Mouse (Mus musculus) neural tube, embryonic 12.5 days (tissue): ENCODE results near the gene Gm11492. TPM values are rescaled to one million over a fixed set of nuclear protein-coding genes. Genes with fewer than 3 reads are reported as not detected.

Experiments
- ATAC-seq: fragments of 200-750 bp; cut with Nextera tagmentation; 2 replicates; pipeline ENCODE4 v1.8.0; 2017; ENCODE audit warnings: low read depth, mild to moderate bottlenecking, moderate TSS enrichment, moderate library complexity; ENCODE audit not compliant: low FRiP score
- H3K27ac ChIP-seq: fragments of 300-500 bp; sonication (generic); 2 replicates; pipeline ENCODE4 v1.5.1; 2016
- H3K27me3 ChIP-seq: fragments of 300-500 bp; sonication (generic); replicated peaks from 2 replicates; pipeline ENCODE4 v1.6.1; 2016; ENCODE audit warnings: mild to moderate bottlenecking
- H3K36me3 ChIP-seq: fragments of 300-500 bp; sonication (generic); 2 replicates; pipeline ENCODE4 v1.6.1; 2016; ENCODE audit warnings: mild to moderate bottlenecking
- H3K4me1 ChIP-seq: fragments of 300-500 bp; sonication (generic); 2 replicates; pipeline ENCODE4 v1.6.1; 2016
- H3K4me2 ChIP-seq: fragments of 300-500 bp; sonication (generic); replicated peaks from 2 replicates; pipeline ENCODE4 v1.6.1; 2016; ENCODE audit warnings: mild to moderate bottlenecking
- H3K4me3 ChIP-seq: fragments of 300-500 bp; sonication (generic); 2 replicates; pipeline ENCODE4 v1.5.1; 2016
- H3K9ac ChIP-seq: fragments of 300-500 bp; sonication (generic); 2 replicates; pipeline ENCODE4 v1.6.1; 2016; ENCODE audit warnings: mild to moderate bottlenecking
- H3K9me3 ChIP-seq: fragments of 300-500 bp; sonication (generic); 2 replicates; pipeline ENCODE4 v1.6.1; 2016; ENCODE audit warnings: mild to moderate bottlenecking
- WGBS: fragments of 180-500 bp; shearing (Covaris S2); methylation state at CpG from one replicate; pipeline ENCODE4 v1.1.7; 2016; 5-methylcytosine and 5-hydroxymethylcytosine counted together
- polyA plus RNA-seq: library from polyadenylated mRNA; unstranded; fragments of >200 nt; fragmentation: Nextera tagmentation; extraction: Ambion mirVana; gene quantifications from 2 replicates; pipeline ENCODE4 v1.2.1, GENCODE M21; 2016

Gene Gm11492
- polyA plus RNA-seq, 1 experiment from 2014 or later, result not detected

DNA sequence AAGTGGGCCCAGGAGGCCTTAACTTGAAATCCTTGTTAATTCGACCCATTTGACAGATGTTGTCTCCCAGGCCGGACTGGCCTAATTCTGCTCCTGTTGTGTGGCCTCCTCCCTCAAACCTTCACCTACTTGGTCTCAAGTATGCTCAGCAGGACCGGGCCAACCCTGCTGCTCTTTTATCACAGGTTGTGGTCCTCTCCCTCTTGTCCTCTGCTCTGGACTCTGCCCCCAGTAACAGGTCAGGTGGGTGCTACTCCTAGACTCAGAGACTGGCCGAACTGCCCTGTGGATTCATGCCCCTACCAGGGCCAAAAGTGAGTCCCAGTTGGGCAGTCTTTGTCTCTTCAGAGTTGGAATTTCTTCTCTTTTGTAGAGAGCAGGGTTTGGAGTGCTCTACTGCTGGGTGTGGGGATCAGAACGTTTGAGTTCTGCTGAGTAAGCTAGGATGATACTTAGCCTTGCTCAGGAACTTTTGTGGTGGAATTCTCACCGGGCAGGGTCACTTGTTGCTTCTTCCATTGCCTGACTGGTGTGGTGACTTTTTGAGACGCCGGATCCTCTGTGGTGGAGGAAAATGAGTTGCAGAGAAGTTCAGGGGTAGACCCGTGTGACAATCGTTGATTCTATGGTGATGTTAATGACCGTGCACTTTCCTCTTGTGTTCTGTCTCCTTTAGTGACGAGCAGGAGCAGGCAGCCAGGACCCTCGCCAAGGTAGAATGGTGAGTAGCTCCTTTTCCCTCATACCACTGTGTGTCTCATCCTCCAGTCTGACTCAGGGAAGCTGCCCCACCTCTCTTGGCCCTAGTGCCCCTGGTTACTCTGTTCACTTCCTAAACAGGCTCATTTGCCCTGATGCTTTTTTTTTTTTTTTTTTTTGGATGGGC, 26.5 kb downstream of the Gm11492 start:
- no peak for ATAC-seq
- Histone ChIP-seq H3K4me2 (peak overlapping the region; percentile 82), H3K27ac (peak overlapping the region; percentile 64), H3K27me3 (no peaks in the 10 kb centered on the region; the same call in 1 of the 2 replicates), H3K4me3 (peak overlapping the region; percentile 82), H3K9ac (peak overlapping the region; percentile 73), H3K9me3 (no peaks in the 10 kb centered on the region), H3K4me1 (peaks cover 62% of the 10 kb centered on the region), H3K36me3 (peaks cover 17% of the 10 kb centered on the region)
- WGBS, result 31% methylated on average over 13 of the region's 13 CpGs

DNA sequence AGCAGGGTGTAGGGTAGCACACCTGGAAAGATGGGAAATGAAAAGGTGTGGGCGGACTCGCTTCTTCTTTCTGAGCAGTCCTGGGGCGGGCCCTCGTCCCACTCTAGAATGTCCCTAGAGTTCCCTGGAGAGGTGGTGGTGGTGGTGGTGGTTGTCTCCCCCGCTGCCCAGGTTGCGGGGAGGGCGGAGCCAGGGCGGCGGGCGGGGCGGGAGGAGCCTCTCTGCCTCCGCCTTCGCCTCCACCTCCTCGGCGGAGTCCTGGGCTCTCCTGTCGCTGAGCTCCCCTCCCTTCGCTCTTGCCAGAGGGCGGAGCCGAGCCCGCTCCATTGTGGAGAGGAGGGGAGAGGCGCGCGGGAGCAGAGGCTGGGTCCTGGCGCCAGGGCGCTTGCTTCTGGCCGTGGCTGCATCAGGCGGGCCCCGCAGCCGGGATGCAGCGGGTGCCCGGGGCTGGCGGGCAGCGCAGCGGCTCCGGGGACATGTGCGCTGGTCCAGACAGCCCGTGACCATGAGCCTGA, 28.9 kb downstream of the Gm11492 start:
- Histone ChIP-seq H3K27me3 (no peaks in the 10 kb centered on the region), H3K4me1 (peaks cover 48% of the 10 kb centered on the region), H3K4me2 (peak overlapping the region; percentile 90), H3K4me3 (peak overlapping the region; percentile 69), H3K9ac (peak overlapping the region; percentile 86), H3K27ac (peak overlapping the region; percentile 38; the same call in 1 of the 2 replicates), H3K36me3 (peaks cover 41% of the 10 kb centered on the region), H3K9me3 (no peaks in the 10 kb centered on the region)
- peak; percentile 36 for ATAC-seq
- WGBS, result under 1% methylated on average over 31 of the region's 37 CpGs

DNA sequence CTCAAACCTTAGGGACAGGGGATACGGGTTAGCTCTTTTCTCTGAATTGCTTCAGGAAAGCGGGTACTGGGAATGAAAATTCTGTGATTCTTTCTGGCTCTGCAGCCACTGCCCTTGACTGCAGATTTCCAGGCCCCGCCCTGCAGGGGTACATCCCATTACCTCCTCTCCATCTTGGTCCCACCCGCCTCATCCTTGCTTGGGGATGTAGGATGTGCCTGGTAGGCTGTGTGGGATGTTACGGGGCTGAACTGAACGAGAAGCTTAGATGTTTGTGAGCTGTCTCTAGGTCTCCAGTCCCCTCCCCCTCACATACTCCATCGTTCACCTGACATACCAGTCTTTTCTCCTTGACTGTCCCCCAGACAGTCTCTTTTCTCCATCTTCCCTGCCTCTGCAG, 29.5 kb downstream of the Gm11492 start:
- Histone ChIP-seq H3K4me2 (peak overlapping the region; percentile 90), H3K27ac (peak overlapping the region; percentile 38; the same call in 1 of the 2 replicates), H3K4me3 (peak overlapping the region; percentile 69), H3K4me1 (peaks cover 42% of the 10 kb centered on the region), H3K9ac (peak overlapping the region; percentile 86), H3K36me3 (peaks cover 47% of the 10 kb centered on the region), H3K9me3 (no peaks in the 10 kb centered on the region), H3K27me3 (no peaks in the 10 kb centered on the region)
- 7% methylated on average over 7 of the region's 7 CpGs for WGBS
- no peak for ATAC-seq

DNA sequence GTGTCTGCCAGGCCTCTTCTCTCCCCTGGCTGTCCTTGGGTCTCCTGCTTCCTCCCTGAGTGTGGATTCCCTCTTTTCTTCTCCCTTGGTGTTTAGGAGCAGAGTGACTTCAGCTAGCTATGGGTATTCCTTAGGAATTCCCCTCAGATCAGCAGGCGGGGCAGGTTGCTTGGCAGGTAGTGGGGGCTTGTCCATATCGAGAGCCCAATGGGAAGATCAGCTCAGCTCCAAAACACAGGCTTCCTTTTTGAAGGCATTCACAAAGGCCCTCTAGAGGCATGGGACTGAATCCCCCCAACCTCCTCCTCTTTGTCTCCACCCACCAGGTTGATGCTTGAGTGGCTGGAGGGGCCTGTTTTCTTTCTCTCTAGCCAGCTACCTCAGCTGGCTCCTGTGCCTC, 30.0 kb downstream of the Gm11492 start:
- H3K27ac ChIP-seq, result peak overlapping the region; percentile 38; the same call in 1 of the 2 replicates
- H3K36me3 ChIP-seq, result peaks cover 52% of the 10 kb centered on the region
- H3K4me2 ChIP-seq, result peak overlapping the region; percentile 90
- no peaks in the 10 kb centered on the region for H3K9me3 ChIP-seq
- no peak for ATAC-seq
- H3K4me3 ChIP-seq, result peak overlapping the region; percentile 69
- peak overlapping the region; percentile 86 for H3K9ac ChIP-seq
- 39% methylated on average over 2 of the region's 2 CpGs for WGBS
- H3K27me3 ChIP-seq, result no peaks in the 10 kb centered on the region
- H3K4me1 ChIP-seq, result peaks cover 41% of the 10 kb centered on the region

DNA sequence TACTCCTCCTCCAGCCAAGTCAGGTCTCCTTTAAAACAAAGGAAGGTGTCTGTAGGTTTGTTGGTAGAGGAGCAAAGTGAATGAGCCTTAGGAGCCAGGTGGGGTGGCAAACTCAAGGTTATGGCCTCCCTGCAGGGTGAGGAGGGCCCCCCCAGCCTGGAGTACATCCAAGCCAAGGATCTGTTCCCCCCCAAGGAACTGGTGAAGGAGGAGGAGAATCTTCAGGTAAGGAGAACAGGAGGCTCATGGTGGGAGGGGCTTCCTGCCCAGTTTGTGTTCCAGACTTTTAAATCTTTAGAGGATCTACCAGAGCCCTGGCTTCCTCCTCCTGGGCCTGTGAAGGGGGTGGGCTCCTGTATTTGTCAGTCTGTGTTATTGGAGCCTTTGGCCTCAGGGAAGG, 30.6 kb downstream of the Gm11492 start:
- H3K36me3 ChIP-seq, result peaks cover 58% of the 10 kb centered on the region
- H3K9ac ChIP-seq, result peak overlapping the region; percentile 86
- 0 out of 2 replicates have a peak overlapping the region, but pooled peaks have one; percentile 38 for H3K27ac ChIP-seq
- peak overlapping the region; percentile 69 for H3K4me3 ChIP-seq
- no peaks in the 10 kb centered on the region for H3K9me3 ChIP-seq
- ATAC-seq, result no peak
- peak overlapping the region; percentile 90 for H3K4me2 ChIP-seq
- no peaks in the 10 kb centered on the region for H3K27me3 ChIP-seq
- H3K4me1 ChIP-seq, result peaks cover 41% of the 10 kb centered on the region

DNA sequence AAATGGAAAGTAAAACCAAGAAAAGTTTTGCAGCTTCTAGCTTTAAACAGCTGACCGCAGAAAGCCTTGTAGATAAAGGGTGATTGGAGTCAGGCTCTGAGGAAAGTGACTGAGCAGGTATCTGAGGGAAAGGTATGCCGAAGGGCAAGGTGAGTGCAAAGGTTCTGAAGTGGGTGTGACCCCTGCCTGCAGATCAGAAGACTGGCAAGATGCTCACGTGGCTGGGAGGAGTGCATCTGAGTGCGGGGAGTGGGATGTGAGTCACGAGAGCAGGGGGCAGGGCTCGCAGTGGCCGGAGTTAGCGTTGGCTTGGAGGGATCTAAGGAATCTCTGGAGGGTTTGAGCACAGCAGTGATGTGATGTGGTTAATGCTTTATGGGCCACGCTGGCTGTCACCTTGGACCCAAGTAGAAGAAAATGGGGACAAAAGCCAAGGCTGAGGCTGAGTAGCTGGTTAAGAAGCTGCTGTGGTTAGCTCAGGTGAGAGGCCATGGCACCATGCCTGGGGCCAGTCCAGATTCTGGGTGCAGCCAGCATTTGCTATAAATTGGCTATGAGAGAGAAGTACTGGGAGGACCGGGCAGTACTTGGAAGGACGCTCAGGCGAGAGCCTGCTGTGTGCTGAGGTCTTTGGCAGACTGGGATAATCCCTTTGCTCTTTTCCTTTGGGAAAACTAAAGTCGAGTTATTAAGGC, 33.1 kb downstream of the Gm11492 start:
- 91% methylated on average over 13 of the region's 13 CpGs for WGBS
- Histone ChIP-seq H3K9ac (no peak overlapping the region), H3K4me1 (peaks cover 20% of the 10 kb centered on the region), H3K4me3 (no peak overlapping the region), H3K9me3 (no peaks in the 10 kb centered on the region), H3K27ac (no peak overlapping the region), H3K4me2 (no peak overlapping the region), H3K36me3 (peaks cover 77% of the 10 kb centered on the region), H3K27me3 (no peaks in the 10 kb centered on the region)
- no peak for ATAC-seq

DNA sequence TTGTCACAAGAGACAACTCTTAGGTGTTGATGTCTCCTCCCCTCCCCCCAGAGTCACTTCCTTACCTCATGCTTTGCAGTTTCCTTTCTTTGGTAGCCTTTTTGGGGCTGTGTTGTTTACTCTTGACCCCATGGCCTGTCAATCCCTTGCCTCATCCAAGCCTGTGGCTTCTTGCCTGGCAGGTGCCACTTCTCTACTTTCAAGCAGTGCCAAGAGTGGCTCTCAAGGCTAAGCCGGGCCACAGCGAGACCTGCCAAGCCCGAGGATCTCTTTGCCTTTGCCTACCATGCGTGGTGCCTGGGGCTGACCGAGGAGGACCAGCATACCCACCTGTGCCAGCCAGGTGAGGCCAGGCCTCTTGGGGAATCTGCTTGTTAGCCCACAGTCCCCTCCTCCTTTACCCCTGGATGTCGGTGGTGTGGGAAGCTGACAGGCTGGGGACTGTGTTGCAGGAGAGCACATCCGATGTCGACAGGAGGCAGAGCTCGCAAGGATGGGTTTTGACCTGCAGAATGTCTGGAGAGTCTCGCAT, 33.9 kb downstream of the Gm11492 start:
- peaks cover 16% of the 10 kb centered on the region for H3K4me1 ChIP-seq
- H3K9me3 ChIP-seq, result no peaks in the 10 kb centered on the region
- no peak overlapping the region for H3K4me2 ChIP-seq
- peaks cover 85% of the 10 kb centered on the region for H3K36me3 ChIP-seq
- no peak overlapping the region for H3K9ac ChIP-seq
- H3K4me3 ChIP-seq, result no peak overlapping the region
- WGBS, result 95% methylated on average over 10 of the region's 10 CpGs
- H3K27me3 ChIP-seq, result no peaks in the 10 kb centered on the region
- H3K27ac ChIP-seq, result no peak overlapping the region
- ATAC-seq, result no peak

DNA sequence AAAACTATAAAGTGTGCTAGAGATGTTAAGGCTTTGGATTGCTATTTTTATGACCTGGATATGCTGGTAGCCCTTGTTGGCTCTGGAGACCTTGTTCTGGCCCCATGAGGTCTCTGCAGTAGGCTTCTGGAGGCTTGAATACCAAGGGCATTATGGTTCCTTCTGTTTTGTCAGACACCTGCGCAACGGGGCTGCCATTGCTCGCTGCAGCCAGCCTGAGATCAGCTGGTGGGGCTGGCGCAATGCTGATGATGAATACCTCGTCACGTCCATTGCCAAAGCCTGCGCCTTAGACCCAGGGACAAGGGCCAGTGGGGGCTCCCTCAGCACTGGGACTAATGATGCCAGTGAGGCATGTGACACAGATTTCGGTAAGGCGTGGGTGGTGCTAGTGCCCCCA, 35.8 kb downstream of the Gm11492 start:
- ATAC-seq, result no peak
- H3K4me3 ChIP-seq, result no peak overlapping the region
- H3K36me3 ChIP-seq, result peaks cover 96% of the 10 kb centered on the region
- H3K9ac ChIP-seq, result no peak overlapping the region
- H3K27me3 ChIP-seq, result no peaks in the 10 kb centered on the region
- peaks cover under 1% of the 10 kb centered on the region for H3K4me1 ChIP-seq
- no peaks in the 10 kb centered on the region for H3K9me3 ChIP-seq
- WGBS, result 94% methylated on average over 9 of the region's 9 CpGs
- no peak overlapping the region for H3K4me2 ChIP-seq
- no peak overlapping the region for H3K27ac ChIP-seq

DNA sequence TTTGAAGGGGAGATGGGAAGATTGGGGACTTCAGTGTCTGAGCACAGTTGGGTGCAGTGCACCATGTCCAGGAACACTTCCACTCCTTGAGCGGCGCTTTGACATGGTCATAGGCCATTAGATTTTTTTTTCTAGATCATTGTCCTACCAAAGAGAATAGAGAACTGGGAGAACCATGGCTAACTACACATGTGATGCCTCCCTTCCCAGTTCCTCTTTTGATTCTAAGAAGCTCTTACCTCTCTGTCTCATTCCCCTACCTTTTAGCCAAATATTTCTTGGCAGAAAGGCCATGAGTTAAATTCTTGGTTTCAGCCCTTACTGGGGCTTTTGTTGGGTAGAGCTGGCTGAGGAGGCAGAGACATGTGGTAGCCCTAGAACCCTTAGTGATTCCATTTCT, 37.1 kb downstream of the Gm11492 start:
- no peak overlapping the region for H3K4me2 ChIP-seq
- WGBS, result 100% methylated on average over 2 of the region's 2 CpGs
- H3K9me3 ChIP-seq, result no peaks in the 10 kb centered on the region
- no peaks in the 10 kb centered on the region for H3K4me1 ChIP-seq
- H3K27ac ChIP-seq, result no peak overlapping the region
- no peak overlapping the region for H3K9ac ChIP-seq
- no peak overlapping the region for H3K4me3 ChIP-seq
- ATAC-seq, result no peak
- H3K36me3 ChIP-seq, result peaks cover 95% of the 10 kb centered on the region
- H3K27me3 ChIP-seq, result no peaks in the 10 kb centered on the region

DNA sequence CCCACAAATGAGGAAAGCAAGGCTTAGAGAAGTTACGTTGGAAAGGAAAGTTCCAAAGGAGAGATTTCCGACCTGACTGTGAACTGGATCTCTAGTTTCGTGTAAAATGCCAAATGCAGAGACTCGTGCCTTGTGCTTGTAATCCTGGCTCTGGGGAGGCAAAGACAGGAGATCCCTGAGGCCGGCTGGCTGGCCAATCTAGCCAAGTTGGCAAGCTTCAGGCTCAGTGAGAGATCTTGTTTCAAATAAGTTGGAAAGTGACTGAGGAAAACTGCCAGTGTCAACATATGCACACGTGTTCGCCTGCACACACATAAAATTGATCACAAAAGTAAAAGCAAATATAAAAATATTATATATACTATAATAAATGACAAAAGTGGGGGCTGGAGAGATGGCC, 42.8 kb downstream of the Gm11492 start:
- Histone ChIP-seq H3K27me3 (no peaks in the 10 kb centered on the region), H3K4me1 (no peaks in the 10 kb centered on the region), H3K36me3 (peaks cover 92% of the 10 kb centered on the region), H3K9me3 (no peaks in the 10 kb centered on the region), H3K27ac (no peak overlapping the region), H3K4me2 (no peak overlapping the region), H3K9ac (no peak overlapping the region), H3K4me3 (no peak overlapping the region)
- ATAC-seq, result no peak
- WGBS, result 93% methylated on average over 7 of the region's 7 CpGs

DNA sequence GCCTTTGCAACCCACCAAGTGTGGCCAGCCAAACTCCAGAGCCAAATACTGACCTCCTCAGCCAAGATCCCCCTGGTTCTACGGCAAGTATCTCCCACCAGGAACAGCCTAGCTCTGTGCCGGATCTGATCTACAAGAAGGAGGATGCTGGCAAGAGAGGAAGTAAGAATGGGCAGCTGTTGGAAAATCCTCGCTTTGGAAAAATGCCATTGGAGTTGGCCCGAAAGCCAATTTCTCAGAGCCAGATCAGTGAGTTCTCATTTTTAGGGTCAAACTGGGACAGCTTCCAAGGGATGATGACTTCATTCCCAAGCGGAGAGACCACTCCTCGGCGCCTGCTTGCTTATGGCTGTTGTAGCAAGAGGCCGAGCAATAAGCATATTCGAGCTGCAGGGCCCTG, 45.1 kb downstream of the Gm11492 start:
- Histone ChIP-seq H3K36me3 (peaks cover 92% of the 10 kb centered on the region), H3K27ac (no peak overlapping the region), H3K9ac (no peak overlapping the region), H3K4me1 (no peaks in the 10 kb centered on the region), H3K27me3 (no peaks in the 10 kb centered on the region), H3K9me3 (peaks cover under 1% of the 10 kb centered on the region; the same call in 1 of the 2 replicates), H3K4me2 (no peak overlapping the region), H3K4me3 (no peak overlapping the region)
- WGBS, result 94% methylated on average over 9 of the region's 9 CpGs
- no peak for ATAC-seq

DNA sequence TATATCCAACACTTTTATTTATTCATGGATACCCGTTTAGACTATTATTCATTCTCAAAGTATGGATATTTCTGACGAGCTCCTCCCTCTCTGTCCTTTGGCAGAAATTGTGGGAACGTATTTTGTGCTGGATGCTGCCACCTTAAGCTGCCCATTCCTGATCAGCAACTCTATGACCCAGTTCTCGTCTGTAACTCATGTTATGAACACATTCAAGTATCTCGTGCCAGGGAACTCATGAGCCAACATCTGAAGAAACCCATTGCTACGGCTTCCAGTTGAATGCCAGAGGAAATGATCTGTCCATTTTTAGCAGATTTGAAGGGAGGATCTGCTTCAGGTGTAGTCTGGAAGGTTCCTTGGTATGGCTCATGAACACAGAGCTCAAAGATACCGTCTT, 47.5 kb downstream of the Gm11492 start:
- Histone ChIP-seq H3K27me3 (no peaks in the 10 kb centered on the region), H3K9me3 (peaks cover 6% of the 10 kb centered on the region; the same call in 1 of the 2 replicates), H3K36me3 (peaks cover 91% of the 10 kb centered on the region), H3K4me2 (no peak overlapping the region), H3K4me3 (no peak overlapping the region), H3K9ac (no peak overlapping the region), H3K27ac (no peak overlapping the region), H3K4me1 (no peaks in the 10 kb centered on the region)
- no peak for ATAC-seq
- WGBS, result 94% methylated on average over 7 of the region's 7 CpGs
